Mouse (Mus musculus) heart, postnatal 14 days (tissue): ENCODE data around the gene Kcnj10. TPM values are rescaled to one million over a fixed set of nuclear protein-coding genes. Genes with fewer than 3 reads are reported as not detected.

Experiments used
- DNase-seq, 2 experiments: peaks; one replicate each; pipeline ENCODE4 v3.0.0; 2021 to 2022
- intact Hi-C: fragments of 180-260 bp; cut with DNase I; formaldehyde crosslinking; loops from one replicate; pipeline ENCODE4 v1.15.1; 2025
- total RNA-seq, 2 experiments: library from RNA; stranded (reverse); gene quantifications; 2 replicates each; pipeline ENCODE4 v1.2.3; 2021

Kcnj10 gene
- total RNA-seq, 2 experiments from 2014 or later, result 0.10 to 0.22 TPM

DNA sequence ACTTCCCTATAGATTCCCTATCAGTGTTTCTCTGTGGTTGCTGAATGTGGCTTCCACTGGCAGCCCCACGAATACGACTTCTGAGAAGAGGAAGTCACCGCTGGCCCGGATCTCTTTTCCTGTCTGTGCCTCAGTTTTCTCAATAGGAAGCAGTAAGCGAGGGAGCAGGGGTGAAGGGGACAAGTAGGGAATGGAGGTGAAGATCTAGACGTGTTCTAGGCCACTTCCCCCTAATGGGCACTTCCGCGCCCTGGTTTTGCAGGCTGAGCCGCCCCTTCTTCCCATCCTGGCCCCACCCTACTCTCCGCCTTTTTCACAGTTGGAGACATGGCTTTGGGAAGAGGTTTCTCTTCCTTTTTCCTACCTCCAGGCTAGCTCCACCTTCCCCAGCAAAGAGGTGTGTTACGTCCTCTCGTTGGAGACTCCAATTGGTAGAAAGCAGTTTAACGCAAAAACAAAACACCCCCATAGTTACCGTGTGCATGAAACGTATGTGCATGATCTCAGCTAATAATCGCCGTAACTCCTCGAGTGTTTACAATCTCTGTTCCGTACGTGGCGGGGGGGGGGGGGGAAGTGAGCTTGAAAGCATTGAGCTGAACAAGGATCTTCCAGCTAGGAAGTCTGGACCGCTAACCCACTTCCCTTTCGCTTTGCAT, 29.6 kb upstream of the Kcnj10 start:
- intact Hi-C loops, result loop anchor here (5.0 to 10.0 kb wide), 2 partner anchors 264 to 497 kb away; no protein-coding TSS in a partner anchor
- peak; percentile 62 to 65 for DNase-seq

DNA sequence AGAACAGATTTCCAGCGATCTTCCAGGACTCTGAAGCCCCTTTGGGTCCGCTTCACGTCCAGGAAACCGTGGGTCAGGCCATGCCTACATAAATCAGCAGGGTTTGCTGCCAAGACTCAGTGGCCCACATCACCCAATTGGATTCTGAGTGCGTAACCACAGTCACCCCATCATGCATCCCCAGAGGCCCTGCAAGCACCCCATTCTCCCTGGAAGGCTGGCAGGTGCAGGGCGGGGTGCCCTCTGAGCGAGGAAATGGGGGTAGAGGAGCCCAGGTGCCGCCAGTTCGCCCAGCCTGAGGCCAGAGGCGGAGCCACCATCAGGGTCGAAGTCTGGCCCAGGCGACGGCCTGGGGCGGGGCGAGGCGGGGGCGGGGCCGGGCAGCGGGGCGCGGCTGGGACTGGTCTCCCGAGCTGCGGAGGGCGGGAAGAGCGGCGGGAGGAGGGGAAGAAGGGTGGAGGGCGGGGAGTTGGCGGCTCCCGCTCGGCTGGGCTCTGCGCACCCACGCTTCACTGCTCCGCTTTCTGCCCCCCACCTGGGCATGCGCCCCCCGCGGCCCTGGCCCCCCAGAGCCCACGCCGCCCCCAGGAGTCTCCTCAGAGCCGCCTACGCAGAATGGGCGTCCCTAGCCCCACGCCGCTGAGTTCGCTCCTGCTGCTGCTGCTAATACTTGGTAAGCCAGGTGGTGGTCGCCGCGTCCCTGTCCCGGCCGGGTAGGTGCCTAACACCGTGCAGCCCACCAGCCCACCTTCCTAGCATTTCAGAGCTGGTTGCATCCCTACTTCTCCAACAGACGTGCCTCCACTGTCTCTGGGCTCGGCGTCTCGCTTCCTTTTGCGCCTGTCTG, 28.9 kb upstream of the Kcnj10 start:
- intact Hi-C loops, result loop anchor here (1.0 to 10.0 kb wide), 4 partner anchors 150 to 497 kb away; partner anchors contain the start of gene Dcaf8

DNA sequence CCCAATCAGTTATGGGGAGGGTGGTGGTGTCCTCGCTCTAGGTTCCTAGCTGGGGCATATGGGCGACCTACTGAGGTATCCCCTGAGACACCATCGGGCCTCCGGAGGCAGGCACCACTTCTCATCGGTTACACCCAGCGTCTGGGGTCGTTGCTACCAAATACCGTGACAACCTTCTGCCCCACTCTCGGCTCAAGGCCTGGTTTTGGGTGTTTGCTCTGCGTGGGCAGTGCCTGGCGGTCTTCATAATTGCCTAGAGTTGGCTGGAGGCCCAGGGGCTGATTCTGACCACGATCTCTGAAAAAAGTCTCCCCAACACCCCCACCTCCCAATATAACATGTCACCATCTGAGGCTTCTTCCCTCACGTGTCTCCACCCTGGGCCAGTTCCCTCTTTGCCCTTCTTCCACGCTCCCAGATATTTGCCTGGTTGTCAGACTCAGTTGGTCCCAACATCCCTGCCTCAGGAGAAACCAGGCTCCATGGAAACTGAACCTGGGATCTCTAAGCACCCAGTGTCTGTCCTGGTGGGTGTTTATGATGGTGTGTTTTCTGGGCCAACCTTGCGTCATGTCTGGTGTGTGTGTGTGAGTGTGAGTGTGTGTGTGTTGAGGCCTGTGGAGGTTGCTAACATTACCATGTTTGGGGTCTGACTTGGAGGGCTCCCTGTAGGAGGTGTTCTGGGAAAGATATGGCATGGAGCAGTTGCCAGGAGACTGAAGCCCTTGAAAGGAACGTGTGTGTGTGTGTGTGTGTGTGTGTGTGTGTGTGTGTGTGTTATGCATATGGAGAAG, 28.0 kb upstream of the Kcnj10 start:
- no peak for DNase-seq
- intact Hi-C loops, result loop anchor here (1.0 to 10.0 kb wide), 4 partner anchors 151 to 498 kb away; partner anchors contain the start of gene Dcaf8

More for the DNA sequence above, 28.9 kb upstream of the Kcnj10 start:
- peak; percentile 88 to 92 for DNase-seq

DNA sequence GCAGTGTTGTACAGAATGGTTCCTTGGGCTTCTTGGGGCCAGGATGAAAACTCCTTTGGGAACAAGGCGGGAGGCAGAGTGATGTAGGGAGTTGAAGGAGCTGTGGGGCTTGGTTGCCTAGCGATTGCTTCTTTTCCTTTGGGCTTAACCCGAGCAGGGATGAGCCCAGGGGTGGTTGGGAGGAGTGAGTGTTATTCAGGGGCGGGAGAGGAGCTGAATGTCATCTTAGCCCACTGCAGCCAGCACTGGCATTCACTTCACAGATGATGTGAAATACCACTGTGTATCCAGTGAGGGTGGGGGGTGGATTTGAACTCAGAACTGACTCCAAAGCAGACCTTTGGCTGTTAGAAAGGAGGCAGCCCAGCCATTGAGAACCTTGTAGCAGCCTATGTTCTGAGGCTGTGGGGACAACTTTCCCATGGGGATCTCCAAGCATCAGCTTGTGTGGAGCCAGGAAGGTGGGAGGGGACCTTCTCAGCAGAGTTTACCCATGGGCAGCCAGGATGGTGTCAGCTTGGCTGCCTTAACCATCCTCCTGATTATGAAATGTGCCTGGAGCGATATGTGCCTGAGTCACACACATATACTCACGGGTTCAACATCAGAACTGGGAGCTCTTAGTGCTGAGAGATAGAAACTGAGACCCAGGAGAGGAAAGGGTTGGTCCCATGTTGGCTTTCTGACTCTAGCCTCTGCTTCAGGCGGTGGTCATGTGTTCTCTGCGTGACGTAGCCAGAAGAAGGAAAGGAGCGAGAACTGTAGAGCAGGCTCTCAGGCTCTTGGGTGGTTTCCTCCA, 27.2 kb upstream of the Kcnj10 start:
- DNase-seq, result no peak
- intact Hi-C loops, result loop anchor here (5.0 to 10.0 kb wide), 2 partner anchors 267 to 499 kb away; no protein-coding TSS in a partner anchor

DNA sequence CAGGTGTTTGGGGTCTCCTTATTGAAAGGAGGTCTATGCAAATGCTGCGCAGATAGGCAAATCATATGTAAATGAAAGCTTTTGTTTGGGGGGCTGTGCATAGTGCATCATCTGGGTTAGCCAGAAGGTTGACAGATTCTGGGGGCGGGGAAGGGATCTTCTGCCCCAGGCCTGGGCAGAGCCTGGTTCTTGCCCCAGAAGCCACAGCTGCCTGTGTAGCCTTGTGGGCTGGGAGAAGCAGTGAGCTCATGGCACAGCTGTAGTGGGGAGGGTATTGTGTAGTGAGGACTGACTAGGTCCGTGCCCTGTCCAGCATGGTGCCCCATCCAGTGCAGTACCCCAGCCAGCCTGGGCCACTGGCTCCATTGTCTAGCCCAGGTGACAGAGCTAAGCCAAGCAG, 26.1 kb upstream of the Kcnj10 start:
- intact Hi-C loops, result loop anchor here (5.0 to 10.0 kb wide), 2 partner anchors 268 to 500 kb away; no protein-coding TSS in a partner anchor
- no peak for DNase-seq

DNA sequence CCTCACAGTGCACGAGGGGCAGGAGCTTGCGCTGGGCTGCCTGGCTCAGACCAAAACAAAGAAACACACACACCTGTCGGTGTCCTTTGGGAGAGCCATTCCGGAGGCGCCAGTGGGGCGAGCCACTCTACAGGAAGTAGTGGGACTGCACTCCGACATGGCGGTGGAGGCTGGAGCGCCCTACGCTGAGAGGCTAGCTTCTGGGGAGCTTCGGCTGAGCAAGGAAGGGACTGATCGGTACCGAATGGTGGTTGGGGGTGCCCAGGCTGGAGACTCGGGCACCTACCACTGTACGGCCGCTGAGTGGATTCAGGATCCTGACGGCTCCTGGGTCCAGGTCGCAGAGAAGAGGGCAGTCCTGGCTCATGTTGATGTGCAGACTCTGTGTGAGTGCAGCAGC, 23.6 kb upstream of the Kcnj10 start:
- intact Hi-C loops, result loop anchor here (10.0 kb wide), 1 partner anchor 503 kb away; no protein-coding TSS in a partner anchor
- no peak for DNase-seq

DNA sequence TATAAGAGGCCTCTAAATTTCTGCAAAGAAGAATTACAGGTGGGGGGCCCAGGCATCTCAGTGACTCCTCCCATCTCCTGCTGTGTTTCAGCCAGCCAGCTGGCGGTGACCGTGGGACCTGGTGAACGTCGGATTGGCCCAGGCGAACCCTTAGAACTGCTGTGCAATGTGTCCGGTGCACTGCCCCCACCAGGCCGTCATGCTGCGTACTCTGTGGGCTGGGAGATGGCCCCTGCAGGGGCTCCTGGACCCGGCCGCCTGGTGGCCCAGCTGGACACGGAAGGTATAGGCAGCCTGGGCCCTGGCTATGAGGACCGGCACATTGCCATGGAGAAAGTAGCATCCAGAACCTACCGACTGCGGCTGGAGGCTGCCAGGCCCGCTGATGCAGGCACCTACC, 23.1 kb upstream of the Kcnj10 start:
- DNase-seq, result no peak
- intact Hi-C loops, result loop anchor here (10.0 kb wide), 1 partner anchor 503 kb away; no protein-coding TSS in a partner anchor

DNA sequence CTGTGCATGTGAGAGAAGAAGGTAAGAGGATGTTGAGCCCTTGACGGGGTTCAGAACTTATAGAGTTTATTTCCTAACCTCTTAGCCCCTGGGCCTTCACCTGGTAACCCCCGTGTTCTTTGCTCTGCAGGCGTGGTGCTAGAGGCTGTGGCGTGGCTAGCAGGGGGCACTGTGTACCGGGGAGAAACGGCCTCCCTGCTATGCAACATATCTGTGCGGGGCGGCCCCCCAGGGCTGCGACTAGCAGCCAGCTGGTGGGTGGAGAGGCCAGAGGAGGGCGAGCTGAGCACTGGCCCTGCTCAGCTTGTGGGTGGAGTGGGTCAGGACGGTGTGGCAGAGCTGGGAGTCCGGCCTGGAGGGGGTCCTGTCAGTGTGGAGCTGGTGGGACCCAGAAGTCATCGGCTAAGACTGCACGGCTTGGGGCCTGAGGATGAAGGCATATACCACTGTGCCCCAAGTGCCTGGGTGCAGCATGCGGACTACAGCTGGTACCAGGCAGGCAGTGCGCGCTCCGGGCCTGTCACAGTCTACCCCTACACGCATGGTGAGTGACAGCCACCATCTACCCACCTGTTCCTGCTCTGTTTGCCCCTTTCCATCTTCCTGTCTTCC, 22.5 kb upstream of the Kcnj10 start:
- no peak for DNase-seq
- intact Hi-C loops, result loop anchor here (10.0 kb wide), 1 partner anchor 504 kb away; no protein-coding TSS in a partner anchor

DNA sequence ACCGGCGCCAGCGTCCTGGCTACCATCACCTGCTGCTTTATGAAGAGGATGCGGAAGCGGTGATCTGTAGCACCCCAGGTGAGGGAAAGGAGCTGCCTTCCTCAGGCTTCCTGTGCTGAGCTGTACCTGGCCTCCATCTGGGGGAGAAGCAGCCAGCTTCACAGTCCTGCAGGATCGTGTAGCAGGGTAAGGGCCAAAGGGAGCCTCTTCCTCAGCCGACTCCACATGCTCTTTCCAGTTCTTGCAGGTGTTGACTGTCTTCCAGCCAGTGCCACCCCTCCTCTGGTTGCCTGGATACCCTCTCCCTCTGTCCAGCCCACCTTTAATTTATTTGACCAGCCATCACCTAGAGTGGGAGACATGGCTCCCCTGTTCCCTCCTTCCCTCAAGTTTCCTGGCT, 21.7 kb upstream of the Kcnj10 start:
- intact Hi-C loops, result loop anchor here (10.0 kb wide), 1 partner anchor 505 kb away; no protein-coding TSS in a partner anchor
- no peak for DNase-seq

DNA sequence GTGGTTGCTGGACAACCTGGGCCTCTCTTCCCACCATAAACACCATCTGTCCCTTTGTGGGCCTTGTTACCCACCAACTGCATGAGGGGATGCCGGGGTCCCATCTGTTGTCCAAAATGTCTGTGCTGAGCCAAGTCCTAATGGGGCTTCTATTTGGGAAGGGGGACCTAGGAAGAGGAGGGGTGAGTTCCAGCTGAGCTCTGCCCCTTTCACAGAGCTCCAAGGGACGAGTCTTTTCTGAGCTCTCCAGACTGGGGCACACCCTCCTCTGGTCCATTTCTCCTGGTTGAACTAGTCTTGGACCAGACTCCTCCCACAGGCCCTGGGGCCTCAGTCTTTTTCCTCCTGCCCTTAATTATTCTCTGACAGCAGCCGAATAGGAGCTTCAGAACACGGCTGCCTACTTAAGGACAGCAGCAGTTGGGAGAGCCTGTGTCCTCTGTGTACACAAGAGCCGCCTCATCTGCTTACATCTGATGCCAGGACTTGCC, 21.0 kb upstream of the Kcnj10 start:
- intact Hi-C loops, result loop anchor here (10.0 kb wide), 1 partner anchor 505 kb away; no protein-coding TSS in a partner anchor
- no peak for DNase-seq

DNA sequence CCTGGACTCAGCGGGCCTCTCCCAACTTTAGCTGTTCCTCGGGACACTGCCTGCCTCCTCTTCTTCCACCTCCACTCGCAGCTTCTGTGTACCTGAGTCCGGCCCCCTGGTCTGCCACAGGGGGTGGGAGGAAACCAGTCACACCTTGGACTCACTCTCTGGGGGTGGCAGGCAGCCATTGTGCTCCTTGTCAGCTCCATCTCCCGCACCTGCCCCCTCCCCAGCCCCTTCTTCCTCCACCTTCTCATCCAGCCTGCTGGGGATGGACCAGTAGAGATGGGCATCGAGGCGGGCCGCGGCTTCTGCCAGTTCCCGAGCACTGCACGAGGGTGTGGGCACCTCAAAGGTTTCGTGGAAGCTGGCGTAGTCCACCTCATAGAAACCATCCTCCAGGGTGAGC, 18.3 kb upstream of the Kcnj10 start:
- intact Hi-C loops, result no loop called here
- no peak for DNase-seq

DNA sequence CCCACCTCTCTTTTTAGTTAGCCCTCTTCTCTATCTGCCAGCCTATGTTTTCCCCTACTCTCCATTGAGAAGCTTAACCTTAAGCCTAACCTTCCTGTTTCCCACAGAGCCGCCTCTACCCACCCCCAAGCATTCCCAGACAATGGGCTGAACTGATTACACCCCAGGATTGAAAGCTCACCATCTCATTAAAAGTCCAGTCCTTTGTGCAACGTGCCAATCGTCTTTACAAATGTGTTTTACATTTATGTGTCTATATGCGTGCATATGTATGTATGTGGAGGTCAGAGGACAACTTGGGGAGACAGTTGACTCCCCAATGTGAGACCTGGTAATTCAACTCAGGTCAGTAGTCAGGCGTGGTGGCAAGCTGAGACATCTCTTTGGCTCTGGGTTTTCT, 17.7 kb upstream of the Kcnj10 start:
- DNase-seq, result no peak
- intact Hi-C loops, result no loop called here

DNA sequence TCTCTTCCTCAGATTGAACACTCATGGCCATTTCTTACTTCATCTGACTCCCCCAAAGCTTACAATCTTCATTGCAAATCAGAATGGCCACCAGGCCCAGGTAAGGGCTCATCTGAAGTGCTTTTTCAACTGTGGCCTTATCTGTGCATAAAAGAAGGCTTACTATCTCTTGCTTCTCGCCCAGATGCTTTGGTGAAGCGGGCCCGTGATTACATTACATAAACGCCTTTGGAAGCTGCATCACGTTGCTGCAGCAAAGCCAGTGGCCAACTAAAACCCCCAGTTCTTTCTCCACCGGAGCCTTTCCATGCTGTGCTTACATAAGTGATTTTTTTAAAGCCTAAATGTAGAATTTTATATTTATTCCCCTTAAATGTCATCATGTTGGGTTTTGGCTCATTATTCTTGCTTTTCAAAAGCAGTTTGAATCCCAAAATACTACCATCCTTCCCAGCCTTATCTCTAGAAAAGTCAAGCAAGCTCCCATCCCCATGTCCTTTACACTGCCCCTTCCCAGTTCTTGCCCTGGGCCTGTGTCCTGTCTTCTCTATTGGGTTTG, 17.1 kb upstream of the Kcnj10 start:
- no peak for DNase-seq
- intact Hi-C loops, result no loop called here

DNA sequence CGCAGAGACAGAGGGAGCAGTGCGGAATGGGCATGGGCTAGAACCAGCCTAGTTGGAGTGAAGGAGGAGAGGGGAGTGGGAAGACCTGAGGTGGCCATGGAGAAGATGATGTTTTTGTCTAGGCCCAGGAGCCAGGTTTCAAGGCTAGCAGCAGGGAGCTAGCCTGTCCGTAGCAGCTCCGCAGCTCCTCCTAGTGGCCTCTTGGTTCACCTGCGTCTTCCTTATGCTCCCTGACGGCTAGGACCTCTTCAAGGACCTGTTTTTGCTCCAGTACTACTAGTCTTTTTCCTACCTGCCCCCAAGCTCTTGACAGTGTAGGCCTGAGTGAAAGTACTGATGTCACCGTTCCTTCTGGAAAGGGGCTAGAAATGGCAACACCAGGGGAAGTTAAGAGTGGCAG, 16.3 kb upstream of the Kcnj10 start:
- intact Hi-C loops, result no loop called here
- DNase-seq, result peak; percentile 80 to 85

DNA sequence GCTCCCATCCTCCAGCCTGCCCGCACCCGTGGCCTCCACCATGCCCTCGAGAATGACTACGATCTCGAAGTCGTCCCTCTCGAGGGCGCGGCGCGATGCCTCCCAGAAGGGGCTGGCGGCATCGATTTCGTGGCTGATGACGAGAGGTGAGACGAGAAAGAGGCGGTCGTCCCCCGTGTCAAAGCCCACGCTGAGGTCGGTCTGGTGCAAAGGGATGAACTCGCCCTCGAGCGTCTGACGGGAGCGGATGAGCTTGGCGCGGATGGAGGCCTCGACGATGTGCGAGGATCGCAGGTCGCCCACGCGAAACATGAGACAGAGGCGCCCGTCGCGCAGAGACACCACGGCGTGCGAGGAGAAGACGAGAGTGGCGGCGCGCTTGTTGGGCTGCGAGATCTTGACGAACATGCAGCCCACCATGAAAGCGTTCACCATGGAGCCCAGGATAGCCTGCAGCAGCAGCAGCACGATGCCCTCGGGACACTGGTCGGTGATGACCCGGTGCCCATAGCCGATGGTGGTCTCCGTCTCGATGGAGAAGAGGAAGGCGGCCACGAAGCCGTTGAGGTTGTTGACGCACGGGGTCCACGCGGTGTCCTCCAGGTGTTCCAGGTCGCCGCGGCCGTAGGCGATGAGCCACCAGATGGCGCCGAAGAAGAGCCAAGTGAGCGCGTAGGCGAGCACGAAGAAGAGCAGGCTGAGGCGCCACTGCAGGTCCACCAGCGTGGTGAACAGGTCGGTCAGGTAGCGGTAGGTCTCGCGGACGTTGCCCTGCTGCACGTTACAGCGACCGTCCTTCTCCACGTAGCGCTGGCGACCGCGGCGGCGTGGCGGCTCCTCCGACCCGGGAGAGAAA, 15.1 kb upstream of the Kcnj10 start:
- peak; percentile 65 to 71 for DNase-seq
- intact Hi-C loops, result no loop called here

DNA sequence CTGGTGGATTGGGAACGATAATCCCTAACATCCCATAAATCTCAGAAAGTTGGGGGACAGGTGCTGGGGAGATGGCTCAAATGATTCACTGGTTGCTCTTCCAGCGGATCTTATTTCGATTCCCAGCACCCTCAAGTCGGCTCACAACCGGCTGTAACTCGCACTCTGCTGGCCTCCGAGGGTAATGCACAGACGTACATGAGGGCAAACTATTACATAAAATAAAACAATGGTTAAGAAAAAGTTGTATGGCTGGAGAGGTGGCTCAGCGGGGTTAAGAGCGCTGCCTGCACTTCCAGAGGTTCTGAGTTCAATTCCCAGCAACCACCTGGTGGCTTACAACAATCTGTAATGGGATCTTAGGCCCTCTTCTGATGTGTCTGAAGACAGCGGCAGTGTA, 14.3 kb upstream of the Kcnj10 start:
- DNase-seq, result no peak
- intact Hi-C loops, result no loop called here

DNA sequence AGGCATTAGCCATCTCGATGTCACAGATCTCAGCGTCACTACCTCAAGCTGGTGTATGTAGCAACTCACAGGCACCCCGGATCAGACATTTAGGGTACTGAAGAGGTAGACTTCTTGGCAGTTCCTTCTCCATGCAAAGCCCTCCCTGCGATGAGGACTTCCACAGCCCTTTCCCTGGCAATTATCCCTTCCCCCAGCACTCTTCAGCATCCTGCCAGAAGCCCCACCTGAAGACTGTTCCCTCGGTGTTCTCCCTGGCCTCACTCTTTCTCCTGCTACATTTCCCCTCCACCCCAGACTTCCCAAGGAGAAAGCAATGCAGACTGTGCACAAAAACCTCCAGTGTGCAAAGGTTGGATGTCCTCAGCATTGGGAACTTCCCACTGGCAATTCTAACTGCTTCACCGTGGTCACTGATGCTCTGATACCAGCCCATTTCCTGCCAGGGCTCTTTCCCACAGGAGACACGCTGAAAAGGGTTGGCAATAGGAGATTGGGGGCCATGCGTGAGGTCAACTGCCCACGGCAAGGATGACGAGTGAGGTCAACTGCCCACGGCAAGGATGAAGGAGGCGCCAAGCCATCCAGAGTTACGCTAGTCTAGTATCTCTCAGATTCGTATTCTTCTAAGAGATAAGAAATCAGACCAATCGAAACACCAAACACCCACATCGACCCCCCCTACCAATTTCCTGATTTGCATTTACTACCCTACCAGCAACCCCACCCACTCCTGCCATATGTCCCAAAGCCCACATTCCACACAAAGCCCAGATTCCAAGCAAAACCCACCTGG, 13.6 kb upstream of the Kcnj10 start:
- intact Hi-C loops, result no loop called here
- DNase-seq, result no peak
